Mouse (Mus musculus) C2C12 (cell line): Measurements from ENCODE around the gene Galntl6. TPM values are rescaled to one million over a fixed set of nuclear protein-coding genes. Genes with fewer than 3 reads are reported as not detected.

Experiments
- H3K27me3 ChIP-seq: one replicate; pipeline ENCODE4 v1.6.1; 2011; ENCODE audit not compliant: control insufficient read depth, insufficient read depth, insufficient read length
- H3K36me3 ChIP-seq: one replicate; pipeline ENCODE4 v1.6.1; 2011; ENCODE audit not compliant: control insufficient read depth, insufficient read depth
- H3K4me3 ChIP-seq: one replicate; pipeline ENCODE4 v1.5.1; 2011; ENCODE audit warnings: mild to moderate bottlenecking, control low read depth; ENCODE audit not compliant: poor library complexity, insufficient read depth, severe bottlenecking
- H3K79me2 ChIP-seq: one replicate; pipeline ENCODE4 v1.6.1; 2011; ENCODE audit not compliant: control insufficient read depth, insufficient read depth
- H3K79me3 ChIP-seq: one replicate; pipeline ENCODE4 v1.6.1; 2011; ENCODE audit warnings: low read depth, control low read depth
- H3ac ChIP-seq: one replicate; pipeline ENCODE3; 2011; ENCODE audit warnings: low read depth; ENCODE audit not compliant: control insufficient read depth, insufficient read length
- CEBPB ChIP-seq: IDR thresholded peaks from one replicate; pipeline ENCODE4 v1.6.1; 2011; ENCODE audit warnings: low read depth, mild to moderate bottlenecking, control low read depth, moderate library complexity
- CTCF ChIP-seq: IDR thresholded peaks from one replicate; pipeline ENCODE4 v1.5.1; 2011; ENCODE audit not compliant: control insufficient read depth, insufficient read depth, insufficient read length
- FOSL1 ChIP-seq: IDR thresholded peaks from one replicate; pipeline ENCODE4 v1.8.0; 2011; ENCODE audit warnings: mild to moderate bottlenecking, low read length; ENCODE audit not compliant: poor library complexity, insufficient read depth, severe bottlenecking
- MAX ChIP-seq: IDR thresholded peaks from one replicate; pipeline ENCODE4 v1.6.1; 2011; ENCODE audit warnings: mild to moderate bottlenecking, control low read depth
- MYOD1 ChIP-seq: IDR thresholded peaks from one replicate; pipeline ENCODE4 v1.6.1; 2011; ENCODE audit warnings: low read depth; ENCODE audit not compliant: control insufficient read depth, insufficient read length
- MYOG ChIP-seq: IDR thresholded peaks from one replicate; pipeline ENCODE4 v1.6.1; 2011; ENCODE audit not compliant: control insufficient read depth, insufficient read length; ENCODE audit errors: extremely low read depth
- USF1 ChIP-seq: IDR thresholded peaks from one replicate; pipeline ENCODE4 v1.6.1; 2011; ENCODE audit warnings: low read depth, mild to moderate bottlenecking, control low read depth, moderate library complexity
- polyA plus RNA-seq: library from polyadenylated mRNA; unstranded; fragments of >200 nt; fragmentation: generic; extraction: Trizol; gene quantifications from one replicate; pipeline ENCODE4 v1.2.1, GENCODE M21; 2012; ENCODE audit warnings: missing spikeins

Gene Galntl6
- polyA plus RNA-seq, 1 experiment: not detected

GRCm38 (mm10) chr8:57743636-57744035 is 1168.8 kb downstream of the Galntl6 start:
- Histone ChIP-seq H3K36me3 (no peaks in the 10 kb centered on the region), H3K79me2 (no peaks in the 10 kb centered on the region), H3K4me3 (no peak overlapping the region), H3K27me3 (no peaks in the 10 kb centered on the region), H3K79me3 (no peaks in the 10 kb centered on the region), H3ac (no peak overlapping the region)
- no peak for TF ChIP-seq MAX
- no peak for TF ChIP-seq USF1
- no peak for TF ChIP-seq CTCF
- TF ChIP-seq MYOD1: no peak
- TF ChIP-seq CEBPB: no peak
- TF ChIP-seq MYOG: no peak
- TF ChIP-seq FOSL1: no peak

- Histone ChIP-seq H3K79me2 (no peaks in the 10 kb centered on the region), H3ac (no peak overlapping the region), H3K36me3 (no peaks in the 10 kb centered on the region), H3K79me3 (no peaks in the 10 kb centered on the region), H3K27me3 (no peaks in the 10 kb centered on the region), H3K4me3 (no peak overlapping the region)
- TF ChIP-seq MYOG (no peak), MYOD1 (no peak), MAX (no peak), CEBPB (no peak), USF1 (no peak), FOSL1 (no peak), CTCF (no peak)
These were observed 1170.5 kb downstream of the Galntl6 start for GRCm38 (mm10) chr8:57741983-57742382.

- no peak for TF ChIP-seq MYOD1
- TF ChIP-seq CEBPB: no peak
- no peak for TF ChIP-seq FOSL1
- TF ChIP-seq MAX: no peak
- TF ChIP-seq MYOG: no peak
- TF ChIP-seq USF1: no peak
- TF ChIP-seq CTCF: no peak
- H3K4me3 ChIP-seq: no peak overlapping the region
These were observed 1171.1 kb downstream of the Galntl6 start for GRCm38 (mm10) chr8:57741309-57741708.

DNA sequence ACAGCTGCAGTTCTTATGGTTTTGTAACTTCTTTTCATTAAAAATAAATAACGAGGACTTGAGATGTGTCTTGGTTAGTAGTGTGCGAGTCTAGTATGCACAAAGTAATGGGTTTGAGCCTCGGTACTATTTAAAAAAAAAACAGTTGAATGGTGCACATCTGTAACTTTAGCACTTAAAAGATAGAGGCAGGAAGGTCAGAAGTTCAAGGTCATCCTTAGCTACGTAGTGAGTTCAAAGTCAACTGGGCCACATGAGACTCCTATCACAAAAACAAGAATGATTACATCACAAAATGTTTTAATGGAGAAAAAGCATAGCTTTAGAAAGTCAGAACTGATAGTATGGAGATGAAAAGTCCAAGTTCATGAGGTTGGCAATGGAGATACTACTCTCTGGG is 1175.2 kb downstream of the Galntl6 start:
- Histone ChIP-seq H3K4me3 (no peak overlapping the region), H3K79me2 (no peaks in the 10 kb centered on the region), H3K27me3 (no peaks in the 10 kb centered on the region), H3K36me3 (no peaks in the 10 kb centered on the region), H3K79me3 (no peaks in the 10 kb centered on the region), H3ac (no peak overlapping the region)
- TF ChIP-seq MYOD1 (no peak), MYOG (no peak), CEBPB (no peak), CTCF (no peak), USF1 (no peak), MAX (no peak)

More at GRCm38 (mm10) chr8:57741309-57741708, 1171.1 kb downstream of the Galntl6 start:
- Histone ChIP-seq H3K79me3 (no peaks in the 10 kb centered on the region), H3K79me2 (no peaks in the 10 kb centered on the region), H3K27me3 (no peaks in the 10 kb centered on the region), H3ac (no peak overlapping the region), H3K36me3 (no peaks in the 10 kb centered on the region)

- TF ChIP-seq MYOD1 (no peak), USF1 (no peak)
- H3K27me3 ChIP-seq: no peaks in the 10 kb centered on the region
- H3K4me3 ChIP-seq: no peak overlapping the region
- no peaks in the 10 kb centered on the region for H3K79me3 ChIP-seq
- no peaks in the 10 kb centered on the region for H3K36me3 ChIP-seq
- H3ac ChIP-seq: no peak overlapping the region
- no peaks in the 10 kb centered on the region for H3K79me2 ChIP-seq
These were observed 1179.6 kb downstream of the Galntl6 start for GRCm38 (mm10) chr8:57732795-57733194.

GRCm38 (mm10) chr8:57731666-57732065 is 1180.8 kb downstream of the Galntl6 start:
- no peaks in the 10 kb centered on the region for H3K79me3 ChIP-seq
- H3K27me3 ChIP-seq: no peaks in the 10 kb centered on the region
- no peak for TF ChIP-seq MYOG
- no peak for TF ChIP-seq CTCF
- TF ChIP-seq MYOD1: no peak
- TF ChIP-seq FOSL1: no peak
- no peaks in the 10 kb centered on the region for H3K36me3 ChIP-seq
- H3K79me2 ChIP-seq: no peaks in the 10 kb centered on the region
- no peak overlapping the region for H3K4me3 ChIP-seq
- H3ac ChIP-seq: no peak overlapping the region
